Mouse (Mus musculus): Measurements from ENCODE around the gene Fgr. TPM values are rescaled to one million over a fixed set of nuclear protein-coding genes. Genes with fewer than 3 reads are reported as not detected.

Gene Fgr
- polyA plus RNA-seq, 1 experiment from 2014 or later = not detected

- ChIA-PET CTCF (interaction anchor here (1.2 to 10.1 kb wide), 3 partner anchors 62 to 289 kb away, joined by 3 to 84 read pairs (median 9); no protein-coding TSS in a partner anchor), POLR2A (interaction anchor here (1.3 kb wide), 1 partner anchor 50 kb away, joined by 3 read pairs; no protein-coding TSS in a partner anchor)
- in situ Hi-C loops (cut with MboI; ENCODE audit: low pct_unique_long_range_greater_than_20kb) = loop anchor here (5.0 kb wide), 2 partner anchors 205 to 295 kb away; partner anchors contain the start of genes Cd164l2 and Gpr3
- ATAC-seq (no peak), DNase-seq (ENCODE audit: low read depth, low spot score) (no peak)
- no peak for TF ChIP-seq CTCF (IDR thresholded peaks at IDR 0.05)
- H3K27me3 ChIP-seq = no peaks in the 10 kb centered on the region
Observed at GRCm38 (mm10) chr4:133007513-133008380, 33.9 kb downstream of the Fgr start.

- CTCF ChIA-PET = interaction anchor here (0.7 to 10.1 kb wide), 6 partner anchors 63 to 307 kb away, joined by 3 to 84 read pairs (median 6); no protein-coding TSS in a partner anchor
- H3K27me3 ChIP-seq = no peaks in the 10 kb centered on the region
- POLR2A ChIA-PET = interaction anchor here (1.3 kb wide), 1 partner anchor 49 kb away, joined by 3 read pairs; no protein-coding TSS in a partner anchor
- ATAC-seq (no peak), DNase-seq (ENCODE audit: low read depth, low spot score) (no peak)
- in situ Hi-C loops (cut with MboI; ENCODE audit: low pct_unique_long_range_greater_than_20kb) = loop anchor here (5.0 kb wide), 2 partner anchors 203 to 293 kb away; partner anchors contain the start of genes Cd164l2 and Gpr3
- no peak for TF ChIP-seq CTCF (IDR thresholded peaks at IDR 0.05)
Observed at GRCm38 (mm10) chr4:133009131-133009530, 35.2 kb downstream of the Fgr start.

- DNase-seq (ENCODE audit: low read depth, low spot score) (no peak), ATAC-seq (no peak)
- H3K27me3 ChIP-seq = no peaks in the 10 kb centered on the region
- no peak for TF ChIP-seq CTCF (IDR thresholded peaks at IDR 0.05)
- ChIA-PET POLR2A (no interaction called here), CTCF (interaction anchor here (2.6 to 10.1 kb wide), 2 partner anchors 64 to 190 kb away, joined by 10 to 84 read pairs; no protein-coding TSS in a partner anchor)
- in situ Hi-C loops (cut with MboI; ENCODE audit: low pct_unique_long_range_greater_than_20kb) = loop anchor here (5.0 kb wide), 3 partner anchors 48 to 293 kb away; partner anchors contain the start of genes Cd164l2 and Gpr3
Observed at GRCm38 (mm10) chr4:133009676-133010075, 35.8 kb downstream of the Fgr start.

GRCm38 (mm10) chr4:133010611-133011010 is 36.7 kb downstream of the Fgr start:
- ATAC-seq = no peak
- POLR2A ChIA-PET = no interaction called here
- H3K27me3 ChIP-seq = no peaks in the 10 kb centered on the region
- in situ Hi-C loops (cut with MboI; ENCODE audit: low pct_unique_long_range_greater_than_20kb) = loop anchor here (5.0 kb wide), 1 partner anchor 47 kb away; no protein-coding TSS in a partner anchor
- CTCF ChIA-PET = interaction anchor here (2.6 kb wide), 1 partner anchor 190 kb away, joined by 10 read pairs; no protein-coding TSS in a partner anchor
- no peak for DNase-seq (ENCODE audit: low read depth, low spot score)
- no peak for TF ChIP-seq CTCF (IDR thresholded peaks at IDR 0.05)

- ATAC-seq = peak; percentile 32
- in situ Hi-C loops (cut with MboI; ENCODE audit: low pct_unique_long_range_greater_than_20kb) = loop anchor here (5.0 kb wide), 1 partner anchor 46 kb away; no protein-coding TSS in a partner anchor
- CTCF ChIA-PET = interaction anchor here (2.6 kb wide), 1 partner anchor 189 kb away, joined by 10 read pairs; no protein-coding TSS in a partner anchor
- DNase-seq (ENCODE audit: low read depth, low spot score) = no peak
- POLR2A ChIA-PET = interaction anchor here (0.7 to 4.5 kb wide), 4 partner anchors 10 to 102 kb away, joined by 3 to 30 read pairs (median 4); no protein-coding TSS in a partner anchor
- no peaks in the 10 kb centered on the region for H3K27me3 ChIP-seq
- TF ChIP-seq CTCF (IDR thresholded peaks at IDR 0.05) = no peak
Observed at GRCm38 (mm10) chr4:133011028-133011820, 37.3 kb downstream of the Fgr start, which contains the start of gene Ahdc1. Gene Ahdc1, plus strand, starts transcription at chr4:133011260.

- POLR2A ChIA-PET = interaction anchor here (0.7 to 4.5 kb wide), 5 partner anchors 9 to 103 kb away, joined by 3 to 30 read pairs (median 4); no protein-coding TSS in a partner anchor
- ATAC-seq (no peak), DNase-seq (ENCODE audit: low read depth, low spot score) (no peak)
- CTCF ChIA-PET = no interaction called here
- in situ Hi-C loops (cut with MboI; ENCODE audit: low pct_unique_long_range_greater_than_20kb) = loop anchor here (5.0 kb wide), 1 partner anchor 45 kb away; no protein-coding TSS in a partner anchor
- no peak for TF ChIP-seq CTCF (IDR thresholded peaks at IDR 0.05)
- no peaks in the 10 kb centered on the region for H3K27me3 ChIP-seq
Observed at GRCm38 (mm10) chr4:133011821-133012775, 38.2 kb downstream of the Fgr start.

- DNase-seq (ENCODE audit: low read depth, low spot score) (no peak), ATAC-seq (no peak)
- TF ChIP-seq CTCF (IDR thresholded peaks at IDR 0.05) = no peak
- ChIA-PET CTCF (interaction anchor here (1.2 kb wide), 1 partner anchor 43 kb away, joined by 5 read pairs; no protein-coding TSS in a partner anchor), POLR2A (interaction anchor here (0.9 to 4.5 kb wide), 5 partner anchors 11 to 69 kb away, joined by 3 to 30 read pairs (median 5); no protein-coding TSS in a partner anchor)
- no peaks in the 10 kb centered on the region for H3K27me3 ChIP-seq
- in situ Hi-C loops (cut with MboI; ENCODE audit: low pct_unique_long_range_greater_than_20kb) = loop anchor here (5.0 kb wide), 1 partner anchor 44 kb away; no protein-coding TSS in a partner anchor
Observed at GRCm38 (mm10) chr4:133012776-133013265, 38.9 kb downstream of the Fgr start.

- CTCF ChIA-PET = interaction anchor here (1.1 to 1.3 kb wide), 4 partner anchors 19 to 187 kb away, joined by 3 to 5 read pairs (median 3); no protein-coding TSS in a partner anchor
- ATAC-seq (peak; percentile 38), DNase-seq (ENCODE audit: low read depth, low spot score) (no peak)
- H3K27me3 ChIP-seq = no peaks in the 10 kb centered on the region
- POLR2A ChIA-PET = interaction anchor here (0.9 to 4.5 kb wide), 5 partner anchors 11 to 69 kb away, joined by 3 to 30 read pairs (median 5); no protein-coding TSS in a partner anchor
- in situ Hi-C loops (cut with MboI; ENCODE audit: low pct_unique_long_range_greater_than_20kb) = loop anchor here (5.0 kb wide), 1 partner anchor 44 kb away; no protein-coding TSS in a partner anchor
- no peak for TF ChIP-seq CTCF (IDR thresholded peaks at IDR 0.05)
Observed at GRCm38 (mm10) chr4:133013266-133013891, 39.5 kb downstream of the Fgr start.
